23 mouse cellular contexts compared by ENCODE assay signal in genomic region chr6:42276151-42276550, GRCm38 (mm10). TPM values are rescaled to one million over a fixed set of nuclear protein-coding genes. Genes with fewer than 3 reads are reported as not detected.
"Had no signal": no experiment of that assay in that cellular context is flagged by ENCODE, and none has a peak within 500 bp of the region (broad histone marks: within the 10 kb centered on the region; RNA-seq: fewer than 3 reads in every experiment).

No protein-coding gene starts in this region.

- H3K4me3 ChIP-seq: layer of hippocampus, adult 2 months; limb, embryonic 13.5 days; neural tube, embryonic 13.5 days; stomach, embryonic 15.5 days had no signal

- H3K9ac ChIP-seq: limb, embryonic 13.5 days; liver, embryonic 14.5 days; neural tube, embryonic 13.5 days; stomach, embryonic 15.5 days had no signal

- ATAC-seq: intestine, postnatal 0 days; lung, postnatal 0 days; midbrain, embryonic 16.5 days had no signal

- DNase-seq: left cerebral cortex, postnatal 4 days; lung, adult 18-20 months; lung, postnatal 4 days; right cerebral cortex, postnatal 14 days; thymus, adult 2 months; thymus, postnatal 36 days had no signal

- H3K27ac ChIP-seq: kidney, postnatal 0 days; layer of hippocampus, adult 2 months; limb, embryonic 13.5 days; liver, embryonic 14.5 days; neural tube, embryonic 13.5 days; stomach, embryonic 15.5 days had no signal

- H3K27me3 ChIP-seq: limb, embryonic 13.5 days; neural tube, embryonic 13.5 days; stomach, embryonic 15.5 days had no signal

- H3K4me2 ChIP-seq: limb, embryonic 13.5 days; midbrain, embryonic 11.5 days; neural tube, embryonic 13.5 days; stomach, embryonic 15.5 days had no signal

- H3K9me3 ChIP-seq: limb, embryonic 13.5 days; neural tube, embryonic 13.5 days; stomach, embryonic 15.5 days had no signal

- H3K4me1 ChIP-seq: limb, embryonic 13.5 days; neural tube, embryonic 13.5 days; stomach, embryonic 15.5 days had no signal

RNA-seq across cellular contexts. Expression of gene Clcn1, which starts 10.3 kb away (rescaled TPM):
- total RNA-seq: megakaryocyte, adult 5-6 weeks had no signal
- polyA plus RNA-seq: lung, postnatal 0 days had no signal

RNA-seq across cellular contexts. Expression of gene Tmem139, which starts 14.4 kb away (rescaled TPM):
- total RNA-seq: layer of hippocampus, adult 2 months; layer of hippocampus, postnatal 10 days; left cerebral cortex, adult 18-20 months; left cerebral cortex, postnatal 10 days; left cerebral cortex, postnatal 4 days; megakaryocyte, adult 5-6 weeks had no signal
- polyA plus RNA-seq: midbrain, embryonic 16.5 days; spleen, adult 2 months; testis, adult 2 months had no signal

RNA-seq across cellular contexts. Expression of gene Fam131b, which starts 48.3 kb away (rescaled TPM):
- total RNA-seq: liver, adult 2 months; megakaryocyte, adult 5-6 weeks had no signal
- polyA plus RNA-seq: kidney, postnatal 0 days; liver, adult 2 months; lung, postnatal 0 days had no signal
